Mouse (Mus musculus) right cerebral cortex, postnatal 4 days (tissue): ENCODE measurements around the gene Sox9.

Experiments used
- DNase-seq: peaks from one replicate; pipeline ENCODE4 v3.0.0-alpha.2; 2022

Gene Sox9

GRCm38 (mm10) chr11:112801189-112801818 is 19.3 kb downstream of the Sox9 start:
- DNase-seq, result no peak

- no peak for DNase-seq
Measured at GRCm38 (mm10) chr11:112807838-112808506, 25.9 kb downstream of the Sox9 start.

GRCm38 (mm10) chr11:112810447-112811151 is 28.6 kb downstream of the Sox9 start:
- no peak for DNase-seq

- DNase-seq, result no peak
Measured at GRCm38 (mm10) chr11:112811152-112811871, 29.3 kb downstream of the Sox9 start.

GRCm38 (mm10) chr11:112817829-112818650 is 36.0 kb downstream of the Sox9 start:
- DNase-seq, result no peak

GRCm38 (mm10) chr11:112818651-112819270 is 36.7 kb downstream of the Sox9 start:
- no peak for DNase-seq

GRCm38 (mm10) chr11:112821536-112821935 is 39.5 kb downstream of the Sox9 start:
- no peak for DNase-seq

- no peak for DNase-seq
Measured at GRCm38 (mm10) chr11:112824146-112824545, 42.1 kb downstream of the Sox9 start.

- no peak for DNase-seq
Measured at GRCm38 (mm10) chr11:112826193-112827043, 44.4 kb downstream of the Sox9 start.

GRCm38 (mm10) chr11:112827044-112827347 is 45.0 kb downstream of the Sox9 start:
- DNase-seq, result no peak

GRCm38 (mm10) chr11:112828553-112829287 is 46.7 kb downstream of the Sox9 start:
- DNase-seq, result no peak

- DNase-seq, result no peak
Measured at GRCm38 (mm10) chr11:112834245-112835005, 52.4 kb downstream of the Sox9 start.

GRCm38 (mm10) chr11:112835468-112836092 is 53.6 kb downstream of the Sox9 start:
- no peak for DNase-seq
